Mouse (Mus musculus): ENCODE measurements around the gene Kcnmb1.

Gene Kcnmb1

GRCm38 (mm10) chr11:33944067-33944785, 18.6 kb upstream of the Kcnmb1 start:
- DNase-seq (ENCODE audit: low spot score): no peak

- no peak for DNase-seq (ENCODE audit: low spot score)
Measured at GRCm38 (mm10) chr11:33944786-33945328, 18.0 kb upstream of the Kcnmb1 start.

- no peak for DNase-seq (ENCODE audit: low spot score)
Measured at GRCm38 (mm10) chr11:33946501-33946900, 16.3 kb upstream of the Kcnmb1 start.

GRCm38 (mm10) chr11:33951155-33951554, 11.7 kb upstream of the Kcnmb1 start:
- no peak for DNase-seq (ENCODE audit: low spot score)

GRCm38 (mm10) chr11:33951684-33952625, 10.9 kb upstream of the Kcnmb1 start:
- no peak for DNase-seq (ENCODE audit: low spot score)

GRCm38 (mm10) chr11:33955982-33956381, 6.8 kb upstream of the Kcnmb1 start:
- DNase-seq (ENCODE audit: low spot score): no peak

- DNase-seq (ENCODE audit: low spot score): no peak
Measured at GRCm38 (mm10) chr11:33956623-33957022, 6.2 kb upstream of the Kcnmb1 start.

- DNase-seq (ENCODE audit: low spot score): no peak
Measured at GRCm38 (mm10) chr11:33957595-33957994, 5.2 kb upstream of the Kcnmb1 start.

- peak; percentile 32 for DNase-seq (ENCODE audit: low spot score)
Measured at GRCm38 (mm10) chr11:33958713-33959112, 4.1 kb upstream of the Kcnmb1 start.

- DNase-seq (ENCODE audit: low spot score): no peak
Measured at GRCm38 (mm10) chr11:33962178-33962577, 635 bp upstream of the Kcnmb1 start.

- DNase-seq (ENCODE audit: low spot score): no peak
Measured at GRCm38 (mm10) chr11:33965380-33965779, 2.6 kb downstream of the Kcnmb1 start.

- no peak for DNase-seq (ENCODE audit: low spot score)
Measured at GRCm38 (mm10) chr11:33967708-33968107, 4.9 kb downstream of the Kcnmb1 start.

GRCm38 (mm10) chr11:33969199-33969598, 6.4 kb downstream of the Kcnmb1 start:
- peak; percentile 33 for DNase-seq (ENCODE audit: low spot score)

GRCm38 (mm10) chr11:33972114-33972513, 9.3 kb downstream of the Kcnmb1 start:
- DNase-seq (ENCODE audit: low spot score): no peak

GRCm38 (mm10) chr11:33974341-33975040, 11.7 kb downstream of the Kcnmb1 start:
- DNase-seq (ENCODE audit: low spot score): no peak

- no peak for DNase-seq (ENCODE audit: low spot score)
Measured at GRCm38 (mm10) chr11:33975121-33975520, 12.3 kb downstream of the Kcnmb1 start.

- DNase-seq (ENCODE audit: low spot score): no peak
Measured at GRCm38 (mm10) chr11:33980146-33980545, 17.3 kb downstream of the Kcnmb1 start.

- DNase-seq (ENCODE audit: low spot score): no peak
Measured at GRCm38 (mm10) chr11:33986525-33986924, 23.7 kb downstream of the Kcnmb1 start.

- no peak for DNase-seq (ENCODE audit: low spot score)
Measured at GRCm38 (mm10) chr11:33990002-33990401, 27.2 kb downstream of the Kcnmb1 start.

GRCm38 (mm10) chr11:33992938-33993337, 30.1 kb downstream of the Kcnmb1 start, which contains the start of gene Kcnip1:
Gene Kcnip1 (minus strand): TSS chr11:33993152.
- no peak for DNase-seq (ENCODE audit: low spot score)

GRCm38 (mm10) chr11:33993496-33993895, 30.7 kb downstream of the Kcnmb1 start:
- DNase-seq (ENCODE audit: low spot score): no peak

GRCm38 (mm10) chr11:33998244-33998643, 35.4 kb downstream of the Kcnmb1 start:
- no peak for DNase-seq (ENCODE audit: low spot score)
